Mouse (Mus musculus): ENCODE measurements at regions not wholly inside any gene's neighbourhood (a gene's known extent, or its start where the extent isn't known, plus 50 kb on each side); places are given as distances from the start of the nearest gene placed in this dataset.

GRCm38 (mm10) chr2:46183241-46183640, 1066.0 kb upstream of the Zeb2 start:
- Histone ChIP-seq H3K4me1 (ENCODE audit: control insufficient read depth in 2 of 2, insufficient read depth in 2 of 2, low read length in 2 of 2, poor library complexity in 1 of 2) (no peaks in the 10 kb centered on the region), H3K9ac (ENCODE audit: insufficient read depth, low read depth, low read length, poor library complexity, severe bottlenecking) (no peak overlapping the region), H3K4me3 (ENCODE audit: insufficient read depth in 1 of 2, low read depth in 1 of 2, low read length in 2 of 2, poor library complexity in 1 of 2, severe bottlenecking in 1 of 2) (no peak overlapping the region), H3K27ac (ENCODE audit: insufficient read depth, low read depth, low read length, poor library complexity, severe bottlenecking) (no peak overlapping the region), H3K36me3 (ENCODE audit: control insufficient read depth, insufficient read depth, low read length, poor library complexity, severe bottlenecking) (no peaks in the 10 kb centered on the region), H3K9me3 (ENCODE audit: control insufficient read depth, insufficient read depth, low read depth, low read length) (no peaks in the 10 kb centered on the region)
- TF ChIP-seq ZNF384 (IDR thresholded peaks at IDR 0.05; ENCODE audit: low read depth, low read length) (no peak), HCFC1 (IDR thresholded peaks at IDR 0.05; ENCODE audit: borderline replicate concordance, insufficient read depth, low read length) (no peak), MAFK (IDR thresholded peaks at IDR 0.05; ENCODE audit: insufficient read depth, low read depth, low read length) (no peak), ZC3H11A (IDR thresholded peaks at IDR 0.05; ENCODE audit: borderline replicate concordance, low read depth, low read length) (no peak), CHD2 (IDR thresholded peaks at IDR 0.05; ENCODE audit: low read depth, low read length) (no peak)
- in situ Hi-C loops (cut with MboI; ENCODE audit: low sequenced_read_pairs in 2 of 2, unreplicated experiment in 2 of 2), result no loop called here
- DNase-seq (ENCODE audit: low read depth, low spot score), result no peak

- in situ Hi-C loops (cut with MboI; ENCODE audit: low sequenced_read_pairs in 2 of 2, unreplicated experiment in 2 of 2), result no loop called here
- Histone ChIP-seq H3K27ac (ENCODE audit: insufficient read depth, low read depth, low read length, poor library complexity, severe bottlenecking) (no peak overlapping the region), H3K4me3 (ENCODE audit: insufficient read depth in 1 of 2, low read depth in 1 of 2, low read length in 2 of 2, poor library complexity in 1 of 2, severe bottlenecking in 1 of 2) (no peak overlapping the region), H3K36me3 (ENCODE audit: control insufficient read depth, insufficient read depth, low read length, poor library complexity, severe bottlenecking) (no peaks in the 10 kb centered on the region), H3K4me1 (ENCODE audit: control insufficient read depth in 2 of 2, insufficient read depth in 2 of 2, low read length in 2 of 2, poor library complexity in 1 of 2) (no peaks in the 10 kb centered on the region), H3K9me3 (ENCODE audit: control insufficient read depth, insufficient read depth, low read depth, low read length) (no peaks in the 10 kb centered on the region), H3K9ac (ENCODE audit: insufficient read depth, low read depth, low read length, poor library complexity, severe bottlenecking) (no peak overlapping the region)
- TF ChIP-seq MAFK (IDR thresholded peaks at IDR 0.05; ENCODE audit: insufficient read depth, low read depth, low read length) (no peak), CHD2 (IDR thresholded peaks at IDR 0.05; ENCODE audit: low read depth, low read length) (no peak), ZC3H11A (IDR thresholded peaks at IDR 0.05; ENCODE audit: borderline replicate concordance, low read depth, low read length) (no peak), HCFC1 (IDR thresholded peaks at IDR 0.05; ENCODE audit: borderline replicate concordance, insufficient read depth, low read length) (no peak), ZNF384 (IDR thresholded peaks at IDR 0.05; ENCODE audit: low read depth, low read length) (no peak)
- no peak for DNase-seq (ENCODE audit: low read depth, low spot score)
Measured at GRCm38 (mm10) chr2:46179741-46180140, 1062.5 kb upstream of the Zeb2 start.

GRCm38 (mm10) chr2:46168488-46168887, 1051.3 kb upstream of the Zeb2 start:
- no peak overlapping the region for H3K9ac ChIP-seq (ENCODE audit: insufficient read depth, low read depth, low read length, poor library complexity, severe bottlenecking)
- no peaks in the 10 kb centered on the region for H3K9me3 ChIP-seq (ENCODE audit: control insufficient read depth, insufficient read depth, low read depth, low read length)
- in situ Hi-C loops (cut with MboI; ENCODE audit: low sequenced_read_pairs in 2 of 2, unreplicated experiment in 2 of 2), result no loop called here
- TF ChIP-seq ZNF384 (IDR thresholded peaks at IDR 0.05; ENCODE audit: low read depth, low read length) (no peak), MAFK (IDR thresholded peaks at IDR 0.05; ENCODE audit: insufficient read depth, low read depth, low read length) (no peak), CHD2 (IDR thresholded peaks at IDR 0.05; ENCODE audit: low read depth, low read length) (no peak), HCFC1 (IDR thresholded peaks at IDR 0.05; ENCODE audit: borderline replicate concordance, insufficient read depth, low read length) (no peak)
- no peak overlapping the region for H3K4me3 ChIP-seq (ENCODE audit: insufficient read depth in 1 of 2, low read depth in 1 of 2, low read length in 2 of 2, poor library complexity in 1 of 2, severe bottlenecking in 1 of 2)
- H3K36me3 ChIP-seq (ENCODE audit: control insufficient read depth, insufficient read depth, low read length, poor library complexity, severe bottlenecking), result no peaks in the 10 kb centered on the region
- no peak overlapping the region for H3K27ac ChIP-seq (ENCODE audit: insufficient read depth, low read depth, low read length, poor library complexity, severe bottlenecking)
- DNase-seq (ENCODE audit: low read depth, low spot score), result no peak
- H3K4me1 ChIP-seq (ENCODE audit: control insufficient read depth in 2 of 2, insufficient read depth in 2 of 2, low read length in 2 of 2, poor library complexity in 1 of 2), result no peaks in the 10 kb centered on the region

- in situ Hi-C loops (cut with MboI; ENCODE audit: low sequenced_read_pairs in 2 of 2, unreplicated experiment in 2 of 2), result no loop called here
- no peak for DNase-seq (ENCODE audit: low read depth, low spot score)
- TF ChIP-seq MAFK (IDR thresholded peaks at IDR 0.05; ENCODE audit: insufficient read depth, low read depth, low read length), result no peak
- no peak for TF ChIP-seq HCFC1 (IDR thresholded peaks at IDR 0.05; ENCODE audit: borderline replicate concordance, insufficient read depth, low read length)
- no peak for TF ChIP-seq ZNF384 (IDR thresholded peaks at IDR 0.05; ENCODE audit: low read depth, low read length)
- no peak for TF ChIP-seq ZC3H11A (IDR thresholded peaks at IDR 0.05; ENCODE audit: borderline replicate concordance, low read depth, low read length)
- TF ChIP-seq CHD2 (IDR thresholded peaks at IDR 0.05; ENCODE audit: low read depth, low read length), result no peak
- Histone ChIP-seq H3K9me3 (ENCODE audit: control insufficient read depth, insufficient read depth, low read depth, low read length) (no peaks in the 10 kb centered on the region), H3K4me3 (ENCODE audit: insufficient read depth in 1 of 2, low read depth in 1 of 2, low read length in 2 of 2, poor library complexity in 1 of 2, severe bottlenecking in 1 of 2) (no peak overlapping the region), H3K4me1 (ENCODE audit: control insufficient read depth in 2 of 2, insufficient read depth in 2 of 2, low read length in 2 of 2, poor library complexity in 1 of 2) (no peaks in the 10 kb centered on the region), H3K27ac (ENCODE audit: insufficient read depth, low read depth, low read length, poor library complexity, severe bottlenecking) (no peak overlapping the region), H3K9ac (ENCODE audit: insufficient read depth, low read depth, low read length, poor library complexity, severe bottlenecking) (no peak overlapping the region), H3K36me3 (ENCODE audit: control insufficient read depth, insufficient read depth, low read length, poor library complexity, severe bottlenecking) (no peaks in the 10 kb centered on the region)
Measured at GRCm38 (mm10) chr2:46149848-46150247, 1032.7 kb upstream of the Zeb2 start.

- H3K36me3 ChIP-seq (ENCODE audit: control insufficient read depth, insufficient read depth, low read length, poor library complexity, severe bottlenecking), result no peaks in the 10 kb centered on the region
- no peak overlapping the region for H3K4me3 ChIP-seq (ENCODE audit: insufficient read depth in 1 of 2, low read depth in 1 of 2, low read length in 2 of 2, poor library complexity in 1 of 2, severe bottlenecking in 1 of 2)
- TF ChIP-seq HCFC1 (IDR thresholded peaks at IDR 0.05; ENCODE audit: borderline replicate concordance, insufficient read depth, low read length) (no peak), CHD2 (IDR thresholded peaks at IDR 0.05; ENCODE audit: low read depth, low read length) (no peak), MAFK (IDR thresholded peaks at IDR 0.05; ENCODE audit: insufficient read depth, low read depth, low read length) (no peak), ZNF384 (IDR thresholded peaks at IDR 0.05; ENCODE audit: low read depth, low read length) (no peak), ZC3H11A (IDR thresholded peaks at IDR 0.05; ENCODE audit: borderline replicate concordance, low read depth, low read length) (no peak)
- no peaks in the 10 kb centered on the region for H3K4me1 ChIP-seq (ENCODE audit: control insufficient read depth in 2 of 2, insufficient read depth in 2 of 2, low read length in 2 of 2, poor library complexity in 1 of 2)
- DNase-seq (ENCODE audit: low read depth, low spot score), result no peak
- in situ Hi-C loops (cut with MboI; ENCODE audit: low sequenced_read_pairs in 2 of 2, unreplicated experiment in 2 of 2), result no loop called here
- H3K27ac ChIP-seq (ENCODE audit: insufficient read depth, low read depth, low read length, poor library complexity, severe bottlenecking), result no peak overlapping the region
- no peak overlapping the region for H3K9ac ChIP-seq (ENCODE audit: insufficient read depth, low read depth, low read length, poor library complexity, severe bottlenecking)
- no peaks in the 10 kb centered on the region for H3K9me3 ChIP-seq (ENCODE audit: control insufficient read depth, insufficient read depth, low read depth, low read length)
Measured at GRCm38 (mm10) chr2:46119871-46120270, 1002.7 kb upstream of the Zeb2 start.

Data from ES-E14 (cell line).